ENCODE assay signal across 9 mouse cellular contexts in genomic region chr4:151107131-151108001, GRCm38 (mm10). TPM values are rescaled to one million over a fixed set of nuclear protein-coding genes. Genes with fewer than 3 reads are reported as not detected.
DNase-seq lines count a peak whose midpoint lies in the region; ATAC-seq and TF ChIP-seq lines count a peak whose summit lies in the region.
"Had no signal": no experiment of that assay in that cellular context is flagged by ENCODE, and none has a peak within 500 bp of the region (broad histone marks: within the 10 kb centered on the region; RNA-seq: fewer than 3 reads in every experiment).

No protein-coding gene starts in this region.

- H3K4me3 ChIP-seq in lung, adult 2 months (replicated peaks; ENCODE audit: extremely low read depth, low read depth, low read length), result peak overlapping the region; percentile 22
- peak overlapping the region; percentile 84 for H3K4me3 ChIP-seq in cortical plate, adult 2 months (ENCODE audit: insufficient read depth, low read length)
- H3K4me3 ChIP-seq in neural tube, embryonic 12.5 days, result peak overlapping the region; percentile 86

- no peak for TF ChIP-seq CTCF in lung, adult 2 months (IDR thresholded peaks at IDR 0.05; ENCODE audit: insufficient read depth, low read length)
- no peak for TF ChIP-seq CTCF in cortical plate, adult 2 months (IDR thresholded peaks at IDR 0.05; ENCODE audit: extremely low read depth, insufficient read depth, low read length)

- peak; percentile 30 for ATAC-seq in neural tube, embryonic 12.5 days (ENCODE audit: low FRiP score, low read depth)

- H3K9ac ChIP-seq in neural tube, embryonic 12.5 days, result peak overlapping the region; percentile 96

- H3K4me2 ChIP-seq in neural tube, embryonic 12.5 days (replicated peaks), result peak overlapping the region; percentile 93

- DNase-seq in lung, adult 2 months, result no peak
- DNase-seq in lung, postnatal 14 days, result no peak
- DNase-seq in heart, postnatal 4 days, result peak; percentile 49
- DNase-seq in left cerebral cortex, postnatal 4 days, result peak; percentile 69
- DNase-seq in gastrocnemius, postnatal 36 days, result no peak
- DNase-seq in gastrocnemius, adult 8-10 months (ENCODE audit: low spot score in 2 of 2), result no peak

- no peaks in the 10 kb centered on the region for H3K36me3 ChIP-seq in neural tube, embryonic 12.5 days

- H3K27me3 ChIP-seq in neural tube, embryonic 12.5 days (replicated peaks), result no peaks in the 10 kb centered on the region

- H3K27ac ChIP-seq in cortical plate, adult 2 months (ENCODE audit: insufficient read depth, low read length), result peak overlapping the region; percentile 47
- peak overlapping the region; percentile 90 for H3K27ac ChIP-seq in neural tube, embryonic 12.5 days

- 3% methylated on average over 60 of the region's 60 CpGs for WGBS in lung, adult 2 months
- 4% methylated on average over 60 of the region's 60 CpGs for WGBS in neural tube, embryonic 12.5 days

- no peaks in the 10 kb centered on the region for H3K4me1 ChIP-seq in lung, adult 2 months (ENCODE audit: control insufficient read depth, insufficient read depth, low read length)
- H3K4me1 ChIP-seq in cortical plate, adult 2 months (ENCODE audit: control insufficient read depth, insufficient read depth, low read length), result peaks cover 10% of the 10 kb centered on the region
- H3K4me1 ChIP-seq in neural tube, embryonic 12.5 days, result peaks cover 27% of the 10 kb centered on the region; the same call in 1 of the 2 replicates

- no peak for TF ChIP-seq POLR2A in lung, adult 2 months (IDR thresholded peaks at IDR 0.05; ENCODE audit: borderline replicate concordance, extremely low read depth, low read depth, low read length)
- no peak; the same call in 1 of the 2 replicates for TF ChIP-seq POLR2A in cortical plate, adult 2 months (IDR thresholded peaks at IDR 0.05; ENCODE audit: extremely low read depth, insufficient read depth, low read length)

- H3K9me3 ChIP-seq in neural tube, embryonic 12.5 days, result no peaks in the 10 kb centered on the region

- intact Hi-C loops in left cerebral cortex, postnatal 4 days (cut with DNase I), result no loop called here
- intact Hi-C loops in gastrocnemius, postnatal 36 days (cut with DNase I), result no loop called here

RNA-seq across cellular contexts. Expression of gene Gm13090, which starts 18.0 kb away (rescaled TPM):
- not detected in 2 replicates for polyA plus RNA-seq in lung, adult 2 months (2012; rRNA removed)
- not detected in 2 replicates for polyA plus RNA-seq in cortical plate, adult 2 months (2012; rRNA removed)
- total RNA-seq in heart, postnatal 4 days (2021), result not detected
- total RNA-seq in left cerebral cortex, postnatal 4 days (2021), result not detected
- polyA plus RNA-seq in neural tube, embryonic 12.5 days (2016; fragmentation: Nextera tagmentation; extraction: Ambion mirVana), result 0.38 TPM in 1 of 2 replicates, not detected in the other
- total RNA-seq in gastrocnemius, postnatal 36 days (2021), result not detected
- not detected for total RNA-seq in gastrocnemius, adult 8-10 months (2022)
- total RNA-seq: adrenal gland, adult 18-20 months had no signal

RNA-seq across cellular contexts. Expression of gene Vamp3, which starts 49.6 kb away (rescaled TPM):
- polyA plus RNA-seq in lung, adult 2 months (2012; rRNA removed), result 37.7 and 70.5 TPM in 2 replicates
- 52.2 and 54.8 TPM in 2 replicates for polyA plus RNA-seq in cortical plate, adult 2 months (2012; rRNA removed)
- total RNA-seq in heart, postnatal 4 days (2021), result 10 to 100 TPM; 83.2 to 86.2 TPM
- total RNA-seq in left cerebral cortex, postnatal 4 days (2021), result 10 to 100 TPM; 34.1 to 35.2 TPM
- 65.4 and 70.7 TPM in 2 replicates for polyA plus RNA-seq in neural tube, embryonic 12.5 days (2016; fragmentation: Nextera tagmentation; extraction: Ambion mirVana)
- 10 to 100 TPM; 48.7 to 49.6 TPM for total RNA-seq in gastrocnemius, postnatal 36 days (2021)
- total RNA-seq in gastrocnemius, adult 8-10 months (2022), result 10 to 100 TPM; 51.9 to 60.7 (median 57.1) TPM

Comparison
In these comparisons a context has a peak if more than half of its experiments do, and no peak if none do; other contexts are left out.
1. DNase-seq: peak in heart, postnatal 4 days (single experiment) and left cerebral cortex, postnatal 4 days (single experiment); none in lung, adult 2 months (single experiment), lung, postnatal 14 days (single experiment), gastrocnemius, postnatal 36 days (0 of 2) and gastrocnemius, adult 8-10 months (0 of 2).
2. H3K4me3 ChIP-seq: peak in every context shown above with its lines; median percentile 86 in neural tube, embryonic 12.5 days; 84 in cortical plate, adult 2 months; 22 in lung, adult 2 months.